Mouse (Mus musculus) layer of hippocampus, adult 2 months (tissue): ENCODE measurements around the gene Lrtm2. TPM values are rescaled to one million over a fixed set of nuclear protein-coding genes. Genes with fewer than 3 reads are reported as not detected.

Experiments used
- DNase-seq, 2 experiments: peaks; one replicate each; pipeline ENCODE4 v3.0.0; 2022; ENCODE audit warnings: low spot score in 2 of 2
- H3K27ac ChIP-seq: fragments of 200-600 bp; 2 replicates; pipeline ENCODE4 v1.8.1; 2022
- H3K4me3 ChIP-seq: fragments of 200-600 bp; 2 replicates; pipeline ENCODE4 v1.8.1; 2022; ENCODE audit warnings: mild to moderate bottlenecking
- CTCF ChIP-seq: fragments of 200-600 bp; conservative IDR thresholded peaks from 2 replicates; pipeline ENCODE4 v1.8.1; 2022; ENCODE audit warnings: antibody characterized with exemption, mild to moderate bottlenecking, moderate library complexity
- total RNA-seq, 2 experiments: library from RNA; stranded (reverse); gene quantifications; 2 replicates each; pipeline ENCODE4 v1.2.3; 2021

The Lrtm2 gene
- total RNA-seq, 2 experiments from 2014 or later, result 43.3 to 44.6 TPM

GRCm38 (mm10) chr6:119329215-119329714, 1.3 kb downstream of the Lrtm2 start:
- DNase-seq, result peak; percentile 83 to 90
- H3K27ac ChIP-seq, result peak overlapping the region; percentile 96
- H3K4me3 ChIP-seq, result peak overlapping the region; percentile 74
- peak; percentile 43 for TF ChIP-seq CTCF

- TF ChIP-seq CTCF, result no peak
- Histone ChIP-seq H3K4me3 (peak overlapping the region; percentile 74), H3K27ac (peak overlapping the region; percentile 96)
- no peak for DNase-seq
Measured at GRCm38 (mm10) chr6:119328521-119329115, 1.9 kb downstream of the Lrtm2 start.

- Histone ChIP-seq H3K27ac (no peak overlapping the region; the same call in 1 of the 2 replicates), H3K4me3 (no peak overlapping the region; the same call in 1 of the 2 replicates)
- DNase-seq, result no peak
- no peak for TF ChIP-seq CTCF
Measured at GRCm38 (mm10) chr6:119326541-119326940, 4.0 kb downstream of the Lrtm2 start.

- Histone ChIP-seq H3K4me3 (no peak overlapping the region; the same call in 1 of the 2 replicates), H3K27ac (peak overlapping the region; percentile 37; the same call in 1 of the 2 replicates)
- no peak for DNase-seq
- no peak for TF ChIP-seq CTCF
Measured at GRCm38 (mm10) chr6:119325978-119326377, 4.6 kb downstream of the Lrtm2 start.

GRCm38 (mm10) chr6:119324776-119325175, 5.8 kb downstream of the Lrtm2 start:
- Histone ChIP-seq H3K4me3 (no peak overlapping the region), H3K27ac (no peak overlapping the region)
- TF ChIP-seq CTCF, result no peak
- DNase-seq, result no peak

GRCm38 (mm10) chr6:119321752-119322151, 8.8 kb downstream of the Lrtm2 start:
- no peak overlapping the region for H3K4me3 ChIP-seq
- no peak overlapping the region for H3K27ac ChIP-seq
- DNase-seq, result peak in 1 of 2 experiments; percentile 21
- no peak for TF ChIP-seq CTCF

GRCm38 (mm10) chr6:119320481-119320880, 10.1 kb downstream of the Lrtm2 start:
- TF ChIP-seq CTCF, result no peak
- DNase-seq, result no peak
- no peak overlapping the region for H3K4me3 ChIP-seq
- no peak overlapping the region for H3K27ac ChIP-seq

GRCm38 (mm10) chr6:119319358-119319757, 11.2 kb downstream of the Lrtm2 start:
- TF ChIP-seq CTCF, result peak; percentile 73

GRCm38 (mm10) chr6:119318732-119319131, 11.8 kb downstream of the Lrtm2 start:
- no peak overlapping the region for H3K27ac ChIP-seq
- no peak for TF ChIP-seq CTCF
- no peak overlapping the region for H3K4me3 ChIP-seq
- DNase-seq, result peak in 1 of 2 experiments; percentile 48

More at GRCm38 (mm10) chr6:119319358-119319757, 11.2 kb downstream of the Lrtm2 start:
- H3K4me3 ChIP-seq, result no peak overlapping the region
- no peak for DNase-seq
- no peak overlapping the region for H3K27ac ChIP-seq

- no peak for DNase-seq
- Histone ChIP-seq H3K27ac (peak overlapping the region; percentile 18; the same call in 1 of the 2 replicates), H3K4me3 (no peak overlapping the region)
- TF ChIP-seq CTCF, result no peak
Measured at GRCm38 (mm10) chr6:119314751-119315476, 15.7 kb downstream of the Lrtm2 start.

GRCm38 (mm10) chr6:119313588-119314375, 16.8 kb downstream of the Lrtm2 start:
- no peak for DNase-seq
- peak overlapping the region; percentile 18; the same call in 1 of the 2 replicates for H3K27ac ChIP-seq
- H3K4me3 ChIP-seq, result no peak overlapping the region
- no peak for TF ChIP-seq CTCF

GRCm38 (mm10) chr6:119313096-119313495, 17.5 kb downstream of the Lrtm2 start:
- Histone ChIP-seq H3K4me3 (no peak overlapping the region), H3K27ac (peak overlapping the region; percentile 18; the same call in 1 of the 2 replicates)
- DNase-seq, result no peak
- no peak for TF ChIP-seq CTCF

GRCm38 (mm10) chr6:119312381-119312780, 18.2 kb downstream of the Lrtm2 start:
- TF ChIP-seq CTCF, result no peak
- no peak overlapping the region for H3K4me3 ChIP-seq
- no peak for DNase-seq

More at GRCm38 (mm10) chr6:119312381-119312780, 18.2 kb downstream of the Lrtm2 start:
- H3K27ac ChIP-seq, result no peak overlapping the region
